Mouse (Mus musculus): ENCODE results near the gene 1700022I11Rik. TPM values are rescaled to one million over a fixed set of nuclear protein-coding genes. Genes with fewer than 3 reads are reported as not detected.

1700022I11Rik gene
- total RNA-seq, 2 experiments from 2014 or later: not detected

- no peak for DNase-seq (ENCODE audit: low spot score in 2 of 2)
Measured at GRCm38 (mm10) chr4:43032501-43032900, 63.1 kb downstream of the 1700022I11Rik start.

Other genes starting within 250 kb of the 1700022I11Rik start
- gene 4930578G10Rik, start 234.1 kb upstream of the 1700022I11Rik start, total RNA-seq (2021): 1 to 10 TPM; 1.4 to 2.5 TPM
- gene Ccl19, start 213.0 kb upstream of the 1700022I11Rik start, total RNA-seq (2021): under 1 TPM in 1 of 2 experiments, not detected in 1; 0.96 TPM
- not detected for gene Ccl21a, start 195.6 kb upstream of the 1700022I11Rik start, total RNA-seq (2021)
- gene Fam205a1, start 115.7 kb upstream of the 1700022I11Rik start, total RNA-seq (2021): under 1 TPM in 1 of 2 experiments, not detected in 1; 0.22 TPM
- 1 to 10 TPM in 1 of 2 experiments, under 1 TPM in 1; 0.91 to 1.4 TPM for gene Gm12394, start 112.8 kb upstream of the 1700022I11Rik start, total RNA-seq (2021)
- gene Fam205c, start 95.4 kb upstream of the 1700022I11Rik start, total RNA-seq (2021): under 1 TPM in 1 of 2 experiments, not detected in 1; 0.38 TPM
- gene Phf24, start 52.9 kb upstream of the 1700022I11Rik start, total RNA-seq (2021): 100 to 1,000 TPM; 129 to 142 TPM
- gene Dnajb5, start 19.8 kb upstream of the 1700022I11Rik start, total RNA-seq (2021): 100 to 1,000 TPM; 192 to 205 TPM
- 100 to 1,000 TPM; 249 to 263 TPM for gene Vcp, start 30.9 kb downstream of the 1700022I11Rik start, total RNA-seq (2021)
- 10 to 100 TPM in 1 of 2 experiments, 1 to 10 TPM in 1; 8.4 to 11.9 TPM for gene Fancg, start 40.9 kb downstream of the 1700022I11Rik start, total RNA-seq (2021)
- 10 to 100 TPM; 25.6 to 26.0 TPM for gene Pigo, start 56.2 kb downstream of the 1700022I11Rik start, total RNA-seq (2021)
- 100 to 1,000 TPM; 101 TPM for gene Stoml2, start 62.1 kb downstream of the 1700022I11Rik start, total RNA-seq (2021)
- gene Fam214b, start 76.6 kb downstream of the 1700022I11Rik start, total RNA-seq (2021): 10 to 100 TPM; 38.5 to 39.2 TPM
- 10 to 100 TPM; 53.7 to 70.3 TPM for gene Unc13b, start 89.3 kb downstream of the 1700022I11Rik start, total RNA-seq (2021)

Measured in layer of hippocampus, postnatal 10 days (tissue).